Mouse (Mus musculus) heart, adult 18-20 months (tissue): ENCODE results near the gene Herc4. TPM values are rescaled to one million over a fixed set of nuclear protein-coding genes. Genes with fewer than 3 reads are reported as not detected.

Experiments
- DNase-seq, 2 experiments: peaks; one replicate each; pipeline ENCODE4 v3.0.0; 2021 to 2022; ENCODE audit warnings: mixed read lengths in 1 of 2
- total RNA-seq, 2 experiments: library from RNA; stranded (reverse); gene quantifications; 2 replicates each; pipeline ENCODE4 v1.2.3; 2021

Gene Herc4
- total RNA-seq, 2 experiments from 2014 or later: 33.5 to 36.3 TPM

GRCm38 (mm10) chr10:63352111-63352510 is 108.5 kb downstream of the Herc4 start:
- no peak for DNase-seq

- no peak for DNase-seq
Measured at GRCm38 (mm10) chr10:63360502-63360901, 116.9 kb downstream of the Herc4 start.

GRCm38 (mm10) chr10:63365918-63366455 is 122.4 kb downstream of the Herc4 start:
- DNase-seq: no peak

- DNase-seq: no peak
Measured at GRCm38 (mm10) chr10:63367386-63367785, 123.8 kb downstream of the Herc4 start.

Other genes starting within 250 kb of the Herc4 start
- gene Hnrnph3, start 219.6 kb upstream of the Herc4 start, total RNA-seq: 10 to 100 TPM; 32.9 to 35.7 TPM
- gene Pbld2, start 219.5 kb upstream of the Herc4 start, total RNA-seq: 10 to 100 TPM; 10.3 to 12.2 TPM
- gene Pbld1, start 183.6 kb upstream of the Herc4 start, total RNA-seq: 1 to 10 TPM; 1.0 to 3.3 TPM
- gene Atoh7, start 144.2 kb upstream of the Herc4 start, total RNA-seq: not detected
- gene Mypn, start 39.9 kb upstream of the Herc4 start, total RNA-seq: 100 to 1,000 TPM in 1 of 2 experiments, 10 to 100 TPM in 1; 94.1 to 106 TPM
- gene Sirt1, start 137.9 kb downstream of the Herc4 start, total RNA-seq: 10 to 100 TPM; 10.0 to 12.5 TPM
- gene Dnajc12, start 138.6 kb downstream of the Herc4 start, total RNA-seq: 10 to 100 TPM; 14.2 to 15.5 TPM
- not detected for gene Gm7075, start 178.0 kb downstream of the Herc4 start, total RNA-seq
- gene Ctnna3, start 186.3 kb downstream of the Herc4 start, total RNA-seq: 10 to 100 TPM; 50.1 to 53.2 TPM